Mouse (Mus musculus): Measurements from ENCODE around the gene Ctbp2.

Ctbp2 gene

GRCm38 (mm10) chr7:132949968-132950367 is 174.2 kb downstream of the Ctbp2 start:
- in situ Hi-C loops (cut with MboI, MseI): no loop called here

GRCm38 (mm10) chr7:132940569-132940968 is 183.6 kb downstream of the Ctbp2 start:
- in situ Hi-C loops (cut with MboI, MseI): loop anchor here in 1 of 2 experiments (5.0 kb wide), 1 partner anchor 687 kb away; no protein-coding TSS in a partner anchor

- in situ Hi-C loops (cut with MboI, MseI): no loop called here
Observed at GRCm38 (mm10) chr7:132939118-132939517, 185.0 kb downstream of the Ctbp2 start.

Data from T-helper 17 cell (primary cell).